Mouse (Mus musculus) leukemia stem cell, adult 10-12 weeks (primary cell): ENCODE results near the gene Olfr318. TPM values are rescaled to one million over a fixed set of nuclear protein-coding genes. Genes with fewer than 3 reads are reported as not detected.

Experiments used
- polyA plus RNA-seq: library from polyadenylated mRNA; stranded (reverse); fragments of >175 nt; gene quantifications from 2 replicates; pipeline ENCODE4 v1.2.3, GENCODE M21; 2012; ENCODE audit warnings: low replicate concordance

The Olfr318 gene
- polyA plus RNA-seq = not detected in 2 replicates

DNA sequence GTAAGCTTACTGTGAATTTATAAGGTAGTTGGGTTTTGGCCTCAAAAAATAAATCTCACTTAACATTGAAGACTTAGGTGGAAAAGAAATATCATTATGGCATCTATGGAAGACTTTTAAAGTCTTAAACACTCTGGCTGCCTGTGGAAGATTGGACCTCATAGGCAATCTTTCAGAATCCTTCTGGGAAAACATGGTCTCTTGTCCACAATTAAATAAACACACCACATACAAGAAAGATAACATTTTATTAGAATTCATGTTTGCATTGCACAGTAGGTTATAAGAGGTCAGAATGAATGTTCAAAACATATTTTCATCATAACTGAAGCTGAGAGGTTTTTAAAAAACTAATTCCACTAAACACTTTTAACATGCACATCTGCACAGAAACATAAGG, at the start of gene Olfr318:
TSS of gene Olfr318 (minus strand) at position 101 of the 400 bp plus-strand sequence.

DNA sequence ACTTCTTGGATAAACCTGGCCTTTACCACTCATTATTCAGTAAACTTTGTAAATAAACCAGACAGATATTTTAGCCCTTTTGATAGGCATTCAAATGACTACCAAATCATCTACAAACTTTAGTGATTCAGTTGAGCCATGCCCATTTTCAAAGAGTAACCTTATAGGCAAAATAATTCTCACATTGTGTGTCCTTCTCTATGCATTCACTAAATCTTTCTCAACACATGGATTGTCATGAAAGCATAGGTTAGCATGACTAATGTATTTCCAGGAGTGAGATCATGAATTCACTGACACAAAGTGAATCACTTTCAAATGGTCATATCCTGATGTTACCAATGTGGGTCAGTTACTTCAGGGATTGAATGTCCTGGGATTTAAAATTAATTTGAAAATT, 49.1 kb upstream of the Olfr318 start, which contains the start of gene Olfr315:
TSS of gene Olfr315 (plus strand) at position 301 of the 400 bp plus-strand sequence.

DNA sequence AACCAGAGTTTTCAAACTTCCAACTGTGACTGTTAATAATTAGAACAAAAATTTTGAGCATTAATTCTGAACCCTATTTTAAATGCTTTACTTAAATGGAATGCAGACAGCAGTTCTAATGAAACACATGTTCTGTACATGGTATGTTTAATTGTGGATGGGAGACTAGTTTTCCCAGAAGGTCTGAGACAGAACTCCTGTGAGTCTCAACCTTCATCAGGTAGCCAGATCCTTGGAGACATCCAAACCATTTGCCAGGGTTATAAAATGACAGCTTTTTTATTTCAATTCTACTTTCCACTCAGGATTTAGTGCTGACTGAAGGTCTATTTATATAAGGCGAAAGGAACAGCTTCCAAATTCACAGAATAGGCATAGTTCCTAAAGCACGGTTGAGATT, 28.6 kb upstream of the Olfr318 start, which contains the start of gene Olfr316:
TSS of gene Olfr316 (plus strand) at position 301 of the 400 bp plus-strand sequence.

DNA sequence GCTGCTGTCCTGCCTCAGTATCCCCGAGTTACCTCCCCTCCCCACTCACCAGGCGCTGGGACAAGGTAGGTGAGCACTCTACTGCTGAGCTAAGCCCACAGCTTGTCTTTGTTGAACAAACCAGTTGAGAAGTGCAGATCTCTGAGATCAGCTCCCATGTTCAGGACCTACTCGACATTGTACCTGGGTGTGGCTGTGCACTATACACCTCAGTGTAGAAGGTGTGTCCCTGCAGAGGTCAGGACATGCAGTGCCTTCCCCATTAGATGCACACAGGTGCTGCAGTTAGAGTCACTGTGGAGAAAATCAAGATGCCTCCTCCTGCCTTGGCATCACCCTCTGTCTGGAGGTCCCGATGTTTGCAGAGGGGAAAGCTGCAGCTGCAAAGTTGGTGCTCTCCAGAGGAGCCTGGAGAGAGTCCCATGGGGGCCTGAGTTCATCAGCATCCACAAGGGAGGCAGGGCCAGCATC, 15.0 kb upstream of the Olfr318 start, which contains the start of gene Olfr317:
TSS of gene Olfr317 (minus strand) at position 421 of the 471 bp plus-strand sequence.

DNA sequence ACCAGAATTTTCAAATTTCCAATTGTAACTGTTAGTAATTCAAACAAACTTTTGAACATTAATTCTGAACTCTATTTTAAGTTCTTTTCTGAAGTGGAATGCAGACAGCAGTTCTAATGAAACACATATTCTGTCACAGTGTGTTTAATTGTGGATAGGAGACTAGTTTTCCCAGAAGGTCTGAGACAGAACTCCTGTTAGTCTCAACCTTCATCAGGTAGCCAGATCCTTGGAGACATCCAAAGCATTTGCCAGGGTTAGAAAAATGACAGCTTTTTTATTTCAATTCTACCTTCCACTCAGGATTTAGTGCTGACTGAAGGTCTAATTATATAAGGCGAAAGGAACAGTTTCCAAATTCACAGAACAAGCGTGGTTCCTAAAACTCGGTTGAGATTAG, 25.0 kb downstream of the Olfr318 start, which contains the start of gene Olfr319:
TSS of gene Olfr319 (plus strand) at position 301 of the 400 bp plus-strand sequence.

DNA sequence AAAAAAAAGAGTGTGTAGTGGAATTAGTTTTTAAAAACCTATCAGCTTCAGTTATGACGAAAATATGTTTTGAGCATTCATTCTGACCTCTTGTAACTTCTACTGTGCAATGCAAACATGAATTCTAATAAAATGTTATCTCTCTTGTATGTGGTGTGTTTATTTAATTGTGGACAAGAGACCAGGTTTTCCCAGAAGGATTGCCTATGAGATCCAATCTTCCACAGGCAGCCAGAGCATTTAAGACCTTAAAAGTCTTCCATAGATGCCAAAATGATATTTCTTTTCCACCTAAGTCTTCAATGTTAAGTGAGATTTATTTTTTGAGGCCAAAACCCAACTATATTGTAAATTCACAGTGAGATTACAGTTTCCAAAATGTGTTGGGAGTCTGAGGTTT, 43.0 kb downstream of the Olfr318 start, which contains the start of gene Olfr320:
TSS of gene Olfr320 (plus strand) at position 301 of the 400 bp plus-strand sequence.

Other genes with a start within 250 kb of the Olfr318 start
- gene Olfr332, start 231.5 kb downstream of the Olfr318 start, polyA plus RNA-seq = not detected in 2 replicates
- gene Olfr331, start 221.4 kb downstream of the Olfr318 start, polyA plus RNA-seq = not detected in 2 replicates
- gene Olfr330, start 189.2 kb downstream of the Olfr318 start, polyA plus RNA-seq = not detected in 2 replicates
- not detected in 2 replicates for gene Olfr329-ps, start 177.6 kb downstream of the Olfr318 start, polyA plus RNA-seq
- gene Olfr328, start 168.4 kb downstream of the Olfr318 start, polyA plus RNA-seq = not detected in 2 replicates
- gene Olfr224, start 153.5 kb downstream of the Olfr318 start, polyA plus RNA-seq = not detected in 2 replicates
- not detected in 2 replicates for gene Olfr325, start 146.3 kb downstream of the Olfr318 start, polyA plus RNA-seq
- not detected in 2 replicates for gene Olfr324, start 128.9 kb downstream of the Olfr318 start, polyA plus RNA-seq
- not detected in 2 replicates for gene 2210407C18Rik, start 107.9 kb downstream of the Olfr318 start, polyA plus RNA-seq
- not detected in 2 replicates for gene Olfr323, start 93.5 kb downstream of the Olfr318 start, polyA plus RNA-seq
- gene Trim58, start 83.5 kb downstream of the Olfr318 start, polyA plus RNA-seq = 6.6 and 10.6 TPM in 2 replicates
- not detected in 2 replicates for gene Olfr322, start 65.2 kb downstream of the Olfr318 start, polyA plus RNA-seq
- gene Olfr320, start 42.9 kb downstream of the Olfr318 start, polyA plus RNA-seq = not detected in 2 replicates
- not detected in 2 replicates for gene Olfr319, start 24.9 kb downstream of the Olfr318 start, polyA plus RNA-seq
- not detected in 2 replicates for gene Olfr317, start 15.2 kb upstream of the Olfr318 start, polyA plus RNA-seq
- not detected in 2 replicates for gene Olfr316, start 28.7 kb upstream of the Olfr318 start, polyA plus RNA-seq
- gene Olfr315, start 49.2 kb upstream of the Olfr318 start, polyA plus RNA-seq = not detected in 2 replicates
- gene Olfr314, start 58.9 kb upstream of the Olfr318 start, polyA plus RNA-seq = not detected in 2 replicates
- not detected in 2 replicates for gene Fam183b, start 77.9 kb upstream of the Olfr318 start, polyA plus RNA-seq
- gene Olfr313, start 91.0 kb upstream of the Olfr318 start, polyA plus RNA-seq = not detected in 2 replicates
- gene Olfr312, start 105.2 kb upstream of the Olfr318 start, polyA plus RNA-seq = not detected in 2 replicates
- not detected in 2 replicates for gene Olfr311, start 115.2 kb upstream of the Olfr318 start, polyA plus RNA-seq
- gene Gm12258, start 123.1 kb upstream of the Olfr318 start, polyA plus RNA-seq = 0.10 and 0.71 TPM in 2 replicates
- 0.43 TPM in 1 of 2 replicates, not detected in the other for gene 2810021J22Rik, start 143.2 kb upstream of the Olfr318 start, polyA plus RNA-seq
- gene Zfp39, start 180.2 kb upstream of the Olfr318 start, polyA plus RNA-seq = 0.25 and 0.43 TPM in 2 replicates
- gene Btnl10, start 193.9 kb upstream of the Olfr318 start, polyA plus RNA-seq = 52.1 and 76.9 TPM in 2 replicates
- 629 and 745 TPM in 2 replicates for gene Rnf187, start 214.9 kb upstream of the Olfr318 start, polyA plus RNA-seq
- 8.1 and 47.9 TPM in 2 replicates for gene Hist3h2ba, start 224.9 kb upstream of the Olfr318 start, polyA plus RNA-seq
- 8.3 and 12.0 TPM in 2 replicates for gene Hist3h2a, start 230.7 kb upstream of the Olfr318 start, polyA plus RNA-seq
- 0.18 TPM in 1 of 2 replicates, not detected in the other for gene Trim17, start 230.7 kb upstream of the Olfr318 start, polyA plus RNA-seq